Mouse (Mus musculus): ENCODE results near the gene Cxcl1. TPM values are rescaled to one million over a fixed set of nuclear protein-coding genes. Genes with fewer than 3 reads are reported as not detected.
"Not testable (repeated sequence)": the region's sequence is repeated elsewhere in the genome, so short reads cannot be mapped to it uniquely, and the experiment has no call there.

Cxcl1 gene
- polyA plus RNA-seq (2012; rRNA removed): 1.1 and 2.5 TPM in 2 replicates

DNA sequence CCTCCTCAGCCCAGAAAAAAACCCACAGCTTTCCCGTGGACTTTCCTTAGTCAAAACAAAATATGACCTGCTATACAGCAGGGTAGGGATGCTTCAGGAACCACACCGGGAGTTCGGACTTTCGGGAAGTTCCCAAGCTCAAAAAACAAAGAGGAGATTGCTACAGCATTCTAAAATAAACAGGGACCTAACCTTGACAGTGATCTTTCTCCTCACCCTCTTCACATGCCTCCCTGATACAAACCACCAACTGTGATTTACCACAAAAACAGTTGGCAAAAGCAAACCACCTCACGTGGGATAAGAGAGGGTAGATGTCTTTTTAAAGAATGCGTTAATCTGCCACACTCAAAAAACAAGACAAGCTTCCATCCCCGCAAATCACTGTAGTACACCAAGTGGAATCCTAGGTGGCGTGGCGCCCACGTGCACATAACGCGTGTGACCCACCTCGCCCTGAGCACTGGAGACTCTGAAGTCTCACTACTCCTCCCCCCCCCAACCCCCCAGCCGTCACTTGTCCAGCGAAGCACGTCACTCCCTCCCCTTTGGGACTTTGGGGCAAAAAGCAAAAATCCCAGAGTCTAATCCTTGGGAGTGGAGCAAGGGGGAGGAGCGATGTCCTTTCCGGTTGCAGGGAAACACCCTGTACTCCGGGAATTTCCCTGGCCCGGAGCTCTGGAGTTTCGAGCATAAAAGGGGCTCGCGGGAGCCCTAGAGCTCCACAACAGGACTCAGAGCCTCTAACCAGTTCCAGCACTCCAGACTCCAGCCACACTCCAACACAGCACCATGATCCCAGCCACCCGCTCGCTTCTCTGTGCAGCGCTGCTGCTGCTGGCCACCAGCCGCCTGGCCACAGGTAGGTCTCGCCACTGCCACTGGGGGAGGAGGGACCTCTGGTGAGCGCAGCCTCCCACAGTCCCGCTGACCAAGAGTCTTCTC lies at the start of gene Cxcl1:
Cxcl1 (plus strand) TSS at position 723 of the 945 bp plus-strand sequence.
- no peak for DNase-seq (ENCODE audit: low read depth in 1 of 2, low spot score in 2 of 2)
- H3K27me3 ChIP-seq (ENCODE audit: control insufficient read depth, insufficient read depth, low read length): peaks cover 2% of the 10 kb centered on the region; the same call in 1 of the 2 replicates
- no peak within 1 kb of the TSS for H3K27ac ChIP-seq (ENCODE audit: insufficient read depth, low read length)
- no peaks in the 10 kb centered on the region for H3K36me3 ChIP-seq (ENCODE audit: control insufficient read depth, insufficient read depth, low read length)
- 15% methylated on average over 30 of the region's 30 CpGs for WGBS
- peak within 1 kb of the TSS; percentile 22 for H3K4me3 ChIP-seq (ENCODE audit: extremely low read depth, insufficient read depth, insufficient read length)
- TF ChIP-seq POLR2A (IDR thresholded peaks at IDR 0.05; ENCODE audit: low read depth, low read length) (no peak), CTCF (IDR thresholded peaks at IDR 0.05; ENCODE audit: extremely low read depth, insufficient read depth, insufficient read length, insufficient replicate concordance) (no peak)
- no peaks in the 10 kb centered on the region for H3K4me1 ChIP-seq (ENCODE audit: control insufficient read depth, insufficient read depth, insufficient read length)

DNA sequence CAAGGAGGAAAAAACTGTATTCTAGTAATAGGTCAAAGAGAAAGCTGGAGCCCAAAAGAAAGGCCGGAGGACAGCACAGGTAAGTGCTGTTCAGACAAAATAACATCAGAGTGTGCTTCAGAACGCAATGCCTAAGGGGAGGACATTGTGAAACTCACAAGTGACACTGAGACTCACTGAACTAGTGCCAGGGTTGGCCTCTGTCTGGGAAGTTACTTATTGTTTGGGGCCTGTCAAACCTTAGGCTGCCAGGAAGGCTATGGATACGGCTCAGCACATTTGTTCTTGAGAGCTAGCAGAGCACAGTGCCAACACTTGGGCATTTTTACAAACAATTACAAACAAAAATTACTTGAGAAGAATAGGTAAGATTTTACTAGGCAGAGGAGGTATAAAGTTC lies 47.1 kb upstream of the Cxcl1 start:
- no peak for DNase-seq (ENCODE audit: low read depth in 1 of 2, low spot score in 2 of 2)
- H3K27ac ChIP-seq (ENCODE audit: insufficient read depth, low read length): no peak overlapping the region
- H3K4me1 ChIP-seq (ENCODE audit: control insufficient read depth, insufficient read depth, insufficient read length): no peaks in the 10 kb centered on the region
- no peaks in the 10 kb centered on the region for H3K36me3 ChIP-seq (ENCODE audit: control insufficient read depth, insufficient read depth, low read length)
- TF ChIP-seq CTCF (IDR thresholded peaks at IDR 0.05; ENCODE audit: extremely low read depth, insufficient read depth, insufficient read length, insufficient replicate concordance) (no peak), POLR2A (IDR thresholded peaks at IDR 0.05; ENCODE audit: low read depth, low read length) (no peak)
- no peaks in the 10 kb centered on the region for H3K27me3 ChIP-seq (ENCODE audit: control insufficient read depth, insufficient read depth, low read length)
- WGBS: 87% methylated on average over 3 of the region's 3 CpGs
- no peak overlapping the region for H3K4me3 ChIP-seq (ENCODE audit: extremely low read depth, insufficient read depth, insufficient read length)

- H3K36me3 ChIP-seq (ENCODE audit: control insufficient read depth, insufficient read depth, low read length); H3K4me1 ChIP-seq (ENCODE audit: control insufficient read depth, insufficient read depth, insufficient read length); H3K4me3 ChIP-seq (ENCODE audit: extremely low read depth, insufficient read depth, insufficient read length); DNase-seq (ENCODE audit: low read depth in 1 of 2, low spot score in 2 of 2); H3K27me3 ChIP-seq (ENCODE audit: control insufficient read depth, insufficient read depth, low read length); H3K27ac ChIP-seq (ENCODE audit: insufficient read depth, low read length): not testable (repeated sequence)
- 83% methylated on average over 7 of the region's 7 CpGs for WGBS
Observed at GRCm38 (mm10) chr5:90850096-90850495, 40.9 kb upstream of the Cxcl1 start.

DNA sequence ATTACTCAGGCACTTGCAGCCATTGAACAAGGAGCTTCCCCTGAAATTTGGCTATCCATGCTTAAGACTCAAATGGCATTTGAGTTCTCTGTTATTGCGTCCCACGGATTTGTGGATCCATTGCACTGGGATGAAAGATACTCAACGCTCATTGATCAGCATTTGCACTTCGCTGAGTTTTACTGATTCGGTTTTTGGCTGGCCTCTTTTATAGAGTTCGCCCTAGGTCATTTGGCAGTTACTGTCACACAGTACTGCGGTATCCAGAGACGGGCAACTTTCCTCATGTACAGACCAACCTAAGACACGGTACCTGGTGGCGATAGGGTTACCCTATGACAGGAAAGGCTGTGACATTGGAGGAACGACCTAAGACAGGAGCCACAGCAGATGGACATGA lies 39.6 kb upstream of the Cxcl1 start:
- not testable (repeated sequence) for H3K4me3 ChIP-seq (ENCODE audit: extremely low read depth, insufficient read depth, insufficient read length); H3K27ac ChIP-seq (ENCODE audit: insufficient read depth, low read length); H3K27me3 ChIP-seq (ENCODE audit: control insufficient read depth, insufficient read depth, low read length); H3K4me1 ChIP-seq (ENCODE audit: control insufficient read depth, insufficient read depth, insufficient read length); H3K36me3 ChIP-seq (ENCODE audit: control insufficient read depth, insufficient read depth, low read length); DNase-seq (ENCODE audit: low read depth in 1 of 2, low spot score in 2 of 2)
- 93% methylated on average over 11 of the region's 11 CpGs for WGBS

GRCm38 (mm10) chr5:90853206-90853605 lies 37.8 kb upstream of the Cxcl1 start:
- no peaks in the 10 kb centered on the region for H3K36me3 ChIP-seq (ENCODE audit: control insufficient read depth, insufficient read depth, low read length)
- H3K27me3 ChIP-seq (ENCODE audit: control insufficient read depth, insufficient read depth, low read length): no peaks in the 10 kb centered on the region
- no peak for DNase-seq (ENCODE audit: low read depth in 1 of 2, low spot score in 2 of 2)
- TF ChIP-seq POLR2A (IDR thresholded peaks at IDR 0.05; ENCODE audit: low read depth, low read length) (no peak), CTCF (IDR thresholded peaks at IDR 0.05; ENCODE audit: extremely low read depth, insufficient read depth, insufficient read length, insufficient replicate concordance) (no peak)
- no peak overlapping the region for H3K27ac ChIP-seq (ENCODE audit: insufficient read depth, low read length)
- 79% methylated on average over 4 of the region's 4 CpGs for WGBS
- no peak overlapping the region for H3K4me3 ChIP-seq (ENCODE audit: extremely low read depth, insufficient read depth, insufficient read length)
- no peaks in the 10 kb centered on the region for H3K4me1 ChIP-seq (ENCODE audit: control insufficient read depth, insufficient read depth, insufficient read length)

GRCm38 (mm10) chr5:90855308-90856230 lies 35.5 kb upstream of the Cxcl1 start:
- DNase-seq (ENCODE audit: low read depth in 1 of 2, low spot score in 2 of 2): no peak
- H3K36me3 ChIP-seq (ENCODE audit: control insufficient read depth, insufficient read depth, low read length): no peaks in the 10 kb centered on the region
- WGBS: 79% methylated on average over 7 of the region's 7 CpGs
- no peak overlapping the region for H3K27ac ChIP-seq (ENCODE audit: insufficient read depth, low read length)
- TF ChIP-seq POLR2A (IDR thresholded peaks at IDR 0.05; ENCODE audit: low read depth, low read length) (no peak), CTCF (IDR thresholded peaks at IDR 0.05; ENCODE audit: extremely low read depth, insufficient read depth, insufficient read length, insufficient replicate concordance) (no peak)
- no peaks in the 10 kb centered on the region for H3K27me3 ChIP-seq (ENCODE audit: control insufficient read depth, insufficient read depth, low read length)
- H3K4me3 ChIP-seq (ENCODE audit: extremely low read depth, insufficient read depth, insufficient read length): no peak overlapping the region
- H3K4me1 ChIP-seq (ENCODE audit: control insufficient read depth, insufficient read depth, insufficient read length): no peaks in the 10 kb centered on the region

All from spleen, adult 2 months (tissue).